Mouse (Mus musculus) 416B (cell line): ENCODE measurements around the gene Zfp507.

ENCODE experiments used
- DNase-seq: peaks from one replicate; pipeline ENCODE4 v3.0.0; 2011; ENCODE audit warnings: low read depth

The Zfp507 gene

GRCm38 (mm10) chr7:35738871-35739270 is 63.9 kb downstream of the Zfp507 start:
- no peak for DNase-seq

DNA sequence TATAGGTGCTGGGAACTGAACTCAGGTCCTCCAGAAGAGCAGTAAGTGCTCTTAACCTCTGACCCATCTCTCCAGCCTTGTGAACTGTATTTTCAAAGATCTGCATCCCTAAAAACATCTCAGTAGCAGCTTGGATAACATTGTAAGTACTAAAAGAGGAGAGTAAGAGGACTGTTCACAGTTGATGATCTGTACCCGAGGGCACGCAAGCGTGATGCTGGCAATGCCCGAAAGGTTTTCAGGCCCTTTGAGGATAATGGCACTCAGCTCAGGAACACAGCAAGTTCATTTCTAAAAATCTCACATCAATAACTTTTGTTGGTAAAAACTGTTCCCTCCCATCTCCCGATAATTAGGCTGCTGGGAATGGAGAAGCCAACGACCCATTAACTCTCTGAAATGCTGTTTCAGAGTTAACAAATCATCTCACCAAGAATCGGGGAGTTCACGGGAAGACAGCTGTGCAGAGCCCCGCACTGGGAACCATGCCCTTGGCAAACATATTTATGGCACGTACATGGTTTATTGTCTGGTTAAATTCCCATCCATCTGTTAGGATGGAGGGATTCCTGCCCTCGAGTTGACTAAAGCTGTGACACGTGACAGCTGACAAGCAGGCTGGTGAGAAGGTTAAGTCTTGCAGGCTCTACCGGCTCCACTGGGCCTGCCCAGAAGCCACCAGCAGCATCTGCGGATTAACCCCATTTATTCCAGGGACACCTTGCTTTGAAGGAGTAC is 69.3 kb downstream of the Zfp507 start:
- no peak for DNase-seq

DNA sequence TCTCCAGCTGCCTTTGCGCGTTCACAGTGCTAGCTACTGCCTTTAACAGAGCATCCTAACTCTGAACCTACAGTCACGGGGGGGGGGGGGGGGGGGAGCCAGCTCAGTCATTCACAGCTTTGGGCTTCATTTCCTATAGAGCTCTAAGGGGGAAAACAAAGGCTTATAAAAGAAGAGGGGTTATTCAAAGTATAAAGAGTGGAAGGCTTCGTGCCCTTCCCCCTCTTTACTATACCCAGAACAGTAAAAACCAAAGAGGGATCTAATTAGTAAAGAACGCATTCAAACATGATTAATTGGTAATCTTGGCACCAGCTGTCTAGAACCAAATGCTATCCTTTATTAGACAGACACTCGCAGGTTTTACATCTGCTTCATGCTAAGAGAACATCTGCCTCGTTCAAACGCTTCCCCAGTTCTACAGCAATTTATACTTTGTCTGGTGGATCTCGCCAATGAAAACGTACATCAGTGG is 70.2 kb downstream of the Zfp507 start:
- no peak for DNase-seq

- no peak for DNase-seq
These were observed 73.2 kb downstream of the Zfp507 start for GRCm38 (mm10) chr7:35729621-35730031.

GRCm38 (mm10) chr7:35728376-35728775 is 74.4 kb downstream of the Zfp507 start:
- no peak for DNase-seq

- DNase-seq, result no peak
These were observed 79.8 kb downstream of the Zfp507 start for GRCm38 (mm10) chr7:35723035-35723434.
